In genomic region chr12:84316006-84316405, GRCm38 (mm10) we compare ENCODE assay signal across 8 mouse cellular contexts. TPM values are rescaled to one million over a fixed set of nuclear protein-coding genes. Genes with fewer than 3 reads are reported as not detected.
DNase-seq lines count a peak whose midpoint lies in the region; ATAC-seq and TF ChIP-seq lines count a peak whose summit lies in the region.

No protein-coding gene starts in this region.

- H3K9ac ChIP-seq in hindbrain, embryonic 14.5 days, result peak overlapping the region; percentile 93
- H3K9ac ChIP-seq in midbrain, embryonic 13.5 days (replicated peaks), result peak overlapping the region; percentile 97

- DNase-seq in gastrocnemius, adult 2 months, result no peak
- DNase-seq in gastrocnemius, postnatal 4 days (ENCODE audit: low spot score in 2 of 2), result no peak
- no peak for DNase-seq in hindbrain, embryonic 14.5 days (ENCODE audit: low spot score)
- DNase-seq in adipocyte (ENCODE audit: low spot score), result no peak
- no peak for DNase-seq in urinary bladder, postnatal 14 days (ENCODE audit: low spot score)
- DNase-seq in cerebellum, adult 9-11 months, result no peak

- no peaks in the 10 kb centered on the region for H3K9me3 ChIP-seq in hindbrain, embryonic 14.5 days (ENCODE audit: control insufficient read depth, low read length)
- H3K9me3 ChIP-seq in midbrain, embryonic 13.5 days, result no peaks in the 10 kb centered on the region

- ATAC-seq in hindbrain, embryonic 14.5 days (ENCODE audit: low FRiP score), result no peak
- no peak for ATAC-seq in midbrain, embryonic 13.5 days

- no peak for TF ChIP-seq POLR2A in cortical plate, adult 2 months (IDR thresholded peaks at IDR 0.05; ENCODE audit: extremely low read depth, insufficient read depth, low read length)

- intact Hi-C loops in gastrocnemius, adult 2 months (cut with DNase I), result loop anchor here (2.0 kb wide), 1 partner anchor 31 kb away; the partner anchor contains the start of gene Ptgr2

- no peaks in the 10 kb centered on the region for H3K27me3 ChIP-seq in hindbrain, embryonic 14.5 days (ENCODE audit: control insufficient read depth, insufficient read depth, low read length)
- H3K27me3 ChIP-seq in midbrain, embryonic 13.5 days, result no peaks in the 10 kb centered on the region

- peaks cover 1% of the 10 kb centered on the region; the same call in 1 of the 2 replicates for H3K4me1 ChIP-seq in cortical plate, adult 2 months (ENCODE audit: control insufficient read depth, insufficient read depth, low read length)
- peaks cover 18% of the 10 kb centered on the region for H3K4me1 ChIP-seq in hindbrain, embryonic 14.5 days (replicated peaks; ENCODE audit: control insufficient read depth, insufficient read depth, low read length)
- peaks cover 37% of the 10 kb centered on the region for H3K4me1 ChIP-seq in midbrain, embryonic 13.5 days (replicated peaks)

- peak overlapping the region; percentile 78 for H3K4me2 ChIP-seq in hindbrain, embryonic 14.5 days (replicated peaks)
- H3K4me2 ChIP-seq in midbrain, embryonic 13.5 days (replicated peaks), result peak overlapping the region; percentile 72

- TF ChIP-seq CTCF in gastrocnemius, adult 2 months (IDR thresholded peaks at IDR 0.05), result no peak
- no peak for TF ChIP-seq CTCF in cortical plate, adult 2 months (IDR thresholded peaks at IDR 0.05; ENCODE audit: extremely low read depth, insufficient read depth, low read length)

- no peaks in the 10 kb centered on the region for H3K36me3 ChIP-seq in hindbrain, embryonic 14.5 days (replicated peaks; ENCODE audit: control insufficient read depth, insufficient read depth)
- H3K36me3 ChIP-seq in midbrain, embryonic 13.5 days, result no peaks in the 10 kb centered on the region

- 48% methylated on average over 7 of the region's 7 CpGs for WGBS in hindbrain, embryonic 14.5 days
- 48% methylated on average over 7 of the region's 7 CpGs for WGBS in midbrain, embryonic 13.5 days

- H3K4me3 ChIP-seq in gastrocnemius, adult 2 months, result peak overlapping the region; percentile 80
- H3K4me3 ChIP-seq in cortical plate, adult 2 months (ENCODE audit: insufficient read depth, low read length), result peak overlapping the region; percentile 67
- H3K4me3 ChIP-seq in hindbrain, embryonic 14.5 days (replicated peaks; ENCODE audit: low read length), result peak overlapping the region; percentile 83
- H3K4me3 ChIP-seq in midbrain, embryonic 13.5 days (replicated peaks), result peak overlapping the region; percentile 100

- H3K27ac ChIP-seq in gastrocnemius, adult 2 months, result peak overlapping the region; percentile 99
- no peak overlapping the region for H3K27ac ChIP-seq in cortical plate, adult 2 months (ENCODE audit: insufficient read depth, low read length)
- H3K27ac ChIP-seq in hindbrain, embryonic 14.5 days, result peak overlapping the region; percentile 85
- peak overlapping the region; percentile 92 for H3K27ac ChIP-seq in midbrain, embryonic 13.5 days

RNA-seq across cellular contexts. Expression of gene Zfp410, which starts 0.6 kb away (rescaled TPM):
- total RNA-seq in gastrocnemius, adult 2 months (2021), result 10 to 100 TPM; 21.2 to 24.9 TPM
- total RNA-seq in gastrocnemius, postnatal 4 days (2021), result 10 to 100 TPM; 31.4 to 37.3 TPM
- 36.0 and 36.4 TPM in 2 replicates for polyA plus RNA-seq in cortical plate, adult 2 months (2012; rRNA removed)
- polyA plus RNA-seq in hindbrain, embryonic 14.5 days (2014; fragmentation: Nextera tagmentation; extraction: Ambion mirVana), result 62.5 and 67.6 TPM in 2 replicates
- polyA plus RNA-seq in midbrain, embryonic 13.5 days (2015; fragmentation: Nextera tagmentation; extraction: Ambion mirVana), result 103 TPM in 2 replicates

RNA-seq across cellular contexts. Expression of gene Ptgr2, which starts 31.0 kb away (rescaled TPM):
- 10 to 100 TPM; 56.3 to 98.8 TPM for total RNA-seq in gastrocnemius, adult 2 months (2021)
- 10 to 100 TPM; 50.8 to 58.1 TPM for total RNA-seq in gastrocnemius, postnatal 4 days (2021)
- 30.3 and 31.0 TPM in 2 replicates for polyA plus RNA-seq in cortical plate, adult 2 months (2012; rRNA removed)
- polyA plus RNA-seq in hindbrain, embryonic 14.5 days (2014; fragmentation: Nextera tagmentation; extraction: Ambion mirVana), result 15.4 and 18.2 TPM in 2 replicates
- 14.0 and 16.4 TPM in 2 replicates for polyA plus RNA-seq in midbrain, embryonic 13.5 days (2015; fragmentation: Nextera tagmentation; extraction: Ambion mirVana)

RNA-seq across cellular contexts. Expression of gene Coq6, which starts 45.5 kb away (rescaled TPM):
- 10 to 100 TPM; 20.0 to 31.0 TPM for total RNA-seq in gastrocnemius, adult 2 months (2021)
- 10 to 100 TPM; 35.5 to 35.7 TPM for total RNA-seq in gastrocnemius, postnatal 4 days (2021)
- polyA plus RNA-seq in cortical plate, adult 2 months (2012; rRNA removed), result 31.7 and 33.2 TPM in 2 replicates
- polyA plus RNA-seq in hindbrain, embryonic 14.5 days (2014; fragmentation: Nextera tagmentation; extraction: Ambion mirVana), result 40.1 and 41.5 TPM in 2 replicates
- 42.6 and 45.0 TPM in 2 replicates for polyA plus RNA-seq in midbrain, embryonic 13.5 days (2015; fragmentation: Nextera tagmentation; extraction: Ambion mirVana)

RNA-seq across cellular contexts. Expression of gene Fam161b, which starts 45.6 kb away (rescaled TPM):
- 1 to 10 TPM in 1 of 2 experiments, under 1 TPM in 1; 0.82 to 1.3 TPM for total RNA-seq in gastrocnemius, adult 2 months (2021)
- total RNA-seq in gastrocnemius, postnatal 4 days (2021), result 1 to 10 TPM in 1 of 2 experiments, under 1 TPM in 1; 0.96 to 1.4 TPM
- polyA plus RNA-seq in cortical plate, adult 2 months (2012; rRNA removed), result 14.6 and 15.6 TPM in 2 replicates
- 15.3 and 16.0 TPM in 2 replicates for polyA plus RNA-seq in hindbrain, embryonic 14.5 days (2014; fragmentation: Nextera tagmentation; extraction: Ambion mirVana)
- 17.7 and 20.6 TPM in 2 replicates for polyA plus RNA-seq in midbrain, embryonic 13.5 days (2015; fragmentation: Nextera tagmentation; extraction: Ambion mirVana)
